Mouse (Mus musculus) liver, embryonic 14.5 days (tissue): ENCODE measurements around the gene Slc7a5.

Experiments
- CTCF ChIP-seq: IDR thresholded peaks from 2 replicates; pipeline ENCODE4 v1.5.1; 2016; ENCODE audit warnings: antibody characterized with exemption, low read depth, control low read depth
- EP300 ChIP-seq: IDR thresholded peaks from 2 replicates; pipeline ENCODE4 v1.6.1; 2016; ENCODE audit warnings: antibody characterized with exemption, low read depth

DNA sequence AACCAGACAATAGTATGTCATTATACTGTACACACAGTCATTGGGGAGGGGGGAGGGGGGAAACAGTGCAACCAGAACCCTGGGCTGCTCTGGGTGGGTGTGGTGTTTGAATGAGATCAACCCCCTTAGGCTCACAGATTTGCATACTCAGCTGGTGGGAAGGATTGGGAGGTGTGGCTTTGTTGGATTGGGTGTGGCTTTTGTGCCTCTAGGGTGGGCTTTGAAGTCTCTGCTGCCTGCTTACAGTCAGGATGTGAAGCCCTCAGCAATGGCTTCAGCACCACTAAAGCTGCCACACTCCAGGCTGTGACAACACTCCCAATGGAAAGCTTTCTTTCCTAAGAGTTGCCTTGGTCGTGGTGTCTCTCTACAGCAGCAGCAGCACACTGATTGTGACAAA, 19.9 kb downstream of the Slc7a5 start:
- TF ChIP-seq CTCF, result no peak
- TF ChIP-seq EP300, result no peak
